Mouse (Mus musculus) myocyte (in vitro differentiated cells): ENCODE measurements around the gene Tmem210.

Experiments
- MYOD1 ChIP-seq, 3 experiments: IDR thresholded peaks; one replicate each; pipeline ENCODE4 v1.6.1; 2011; ENCODE audit warnings: control low read depth in 2 of 3, low read depth in 2 of 3, mild to moderate bottlenecking in 2 of 3, moderate library complexity in 1 of 3; ENCODE audit not compliant: insufficient read length in 2 of 3, control insufficient read depth in 1 of 3
- POLR2A ChIP-seq: IDR thresholded peaks from one replicate; pipeline ENCODE4 v1.6.1; 2011; ENCODE audit warnings: low read depth, mild to moderate bottlenecking, control low read depth, moderate library complexity; ENCODE audit not compliant: insufficient read length

GRCm38 (mm10) chr2:25288734-25289345 is 895 bp downstream of the Tmem210 start:
- TF ChIP-seq MYOD1 (IDR thresholded peaks at IDR 0.05; ENCODE audit: control insufficient read depth in 1 of 3, insufficient read length in 2 of 3, low read depth in 2 of 3) (no peak), POLR2A (no peak)
